Mouse (Mus musculus) liver, embryonic 14.5 days (tissue): Measurements from ENCODE around the gene Vamp3. TPM values are rescaled to one million over a fixed set of nuclear protein-coding genes. Genes with fewer than 3 reads are reported as not detected.

ENCODE experiments used
- ATAC-seq: fragments of 200-750 bp; cut with Nextera tagmentation; 2 replicates; pipeline ENCODE4 v1.8.0; 2017; ENCODE audit warnings: moderate number of reproducible peaks, mild to moderate bottlenecking, moderate library complexity; ENCODE audit not compliant: insufficient read depth
- DNase-seq, 3 experiments: peaks; one replicate each; pipeline ENCODE4 v3.0.0-alpha.2; 2012 to 2013; ENCODE audit warnings: low read depth in 3 of 3, low spot score in 3 of 3
- H3K27ac ChIP-seq: fragments of 300-500 bp; sonication (generic); 2 replicates; pipeline ENCODE4 v1.5.1; 2014; ENCODE audit warnings: moderate library complexity, mild to moderate bottlenecking, control low read depth, inconsistent platforms
- H3K27me3 ChIP-seq: fragments of 300-500 bp; sonication (generic); 2 replicates; pipeline ENCODE4 v1.6.1; 2014; ENCODE audit warnings: mild to moderate bottlenecking, low read length, moderate library complexity; ENCODE audit not compliant: control insufficient read depth, insufficient read depth
- H3K36me3 ChIP-seq: fragments of 300-500 bp; sonication (generic); replicated peaks from 2 replicates; pipeline ENCODE4 v1.6.1; 2014; ENCODE audit warnings: low read depth; ENCODE audit not compliant: control insufficient read depth, insufficient read depth
- H3K4me1 ChIP-seq, 2 experiments: fragments of 200-500 bp in 1 of 2; fragments of 300-500 bp in 1 of 2; sonication (generic) in 1 of 2; replicated peaks; 2 replicates each; pipeline ENCODE4 v1.6.1; 2012 to 2014; ENCODE audit warnings: antibody characterized with exemption in 1 of 2, inconsistent platforms in 1 of 2, low read length in 1 of 2; ENCODE audit not compliant: control insufficient read depth in 2 of 2, insufficient read depth in 2 of 2
- H3K4me2 ChIP-seq: fragments of 300-500 bp; sonication (generic); 2 replicates; pipeline ENCODE4 v1.6.1; 2014; ENCODE audit warnings: low read depth, mild to moderate bottlenecking, control low read depth, moderate library complexity
- H3K4me3 ChIP-seq, 2 experiments: fragments of 200-500 bp in 1 of 2; fragments of 300-500 bp in 1 of 2; sonication (generic) in 1 of 2; 2 replicates each; pipeline ENCODE4 v1.5.1; 2012 to 2014; ENCODE audit warnings: low read depth in 2 of 2, low read length in 2 of 2, mild to moderate bottlenecking in 2 of 2, control low read depth in 1 of 2, inconsistent platforms in 1 of 2, moderate library complexity in 1 of 2; ENCODE audit not compliant: insufficient read depth in 1 of 2
- H3K9ac ChIP-seq: fragments of 300-500 bp; sonication (generic); replicated peaks from 2 replicates; pipeline ENCODE4 v1.6.1; 2014; ENCODE audit warnings: mild to moderate bottlenecking, control low read depth, moderate library complexity
- H3K9me3 ChIP-seq: fragments of 300-500 bp; sonication (generic); 2 replicates; pipeline ENCODE4 v1.6.1; 2016; ENCODE audit warnings: low read length, mixed read lengths; ENCODE audit not compliant: control insufficient read depth
- CTCF ChIP-seq: IDR thresholded peaks from 2 replicates; pipeline ENCODE4 v1.5.1; 2016; ENCODE audit warnings: antibody characterized with exemption, low read depth, control low read depth
- EP300 ChIP-seq: IDR thresholded peaks from 2 replicates; pipeline ENCODE4 v1.6.1; 2016; ENCODE audit warnings: antibody characterized with exemption, low read depth
- WGBS: fragments of 180-500 bp; shearing (Covaris S2); extraction: QIAGEN DNeasy Blood & Tissue Kit; methylation state at CpG from one replicate; pipeline ENCODE4 v1.1.7; 2014; ENCODE audit not compliant: insufficient replicate concordance; 5-methylcytosine and 5-hydroxymethylcytosine counted together
- polyA plus RNA-seq, 2 experiments: library from polyadenylated mRNA; depleted of rRNA in 1 of 2; stranded (reverse) in 1 of 2; unstranded in 1 of 2; fragments of >200 nt; fragmentation: Nextera tagmentation in 1 of 2; extraction: Ambion mirVana in 1 of 2; gene quantifications; 2 replicates each; pipeline versions ENCODE4 v1.2.1 to v1.2.3; 2012 to 2014

Gene Vamp3
- polyA plus RNA-seq, 2 experiments = 11.0 to 24.7 TPM

GRCm38 (mm10) chr4:151043281-151043680, 14.5 kb downstream of the Vamp3 start:
- TF ChIP-seq EP300 (no peak), CTCF (no peak)
- peak overlapping the region in 1 of 2 experiments; percentile 62; a peak in 2 of 4 replicates for H3K4me3 ChIP-seq
- H3K4me1 ChIP-seq = peaks cover 3 to 13% of the 10 kb centered on the region in 2 experiments; a peak in 3 of 4 replicates
- H3K36me3 ChIP-seq = peaks cover 6% of the 10 kb centered on the region
- no peak for ATAC-seq
- H3K9me3 ChIP-seq = no peaks in the 10 kb centered on the region
- H3K9ac ChIP-seq = no peak overlapping the region; the same call in 1 of the 2 replicates
- DNase-seq = no peak
- no peaks in the 10 kb centered on the region for H3K27me3 ChIP-seq
- 55% methylated on average over 5 of the region's 5 CpGs for WGBS
- no peak overlapping the region for H3K27ac ChIP-seq
- peak overlapping the region; percentile 99 for H3K4me2 ChIP-seq

GRCm38 (mm10) chr4:151041506-151041905, 16.3 kb downstream of the Vamp3 start:
- WGBS = 75% methylated on average over 5 of the region's 5 CpGs
- Histone ChIP-seq H3K36me3 (0 out of 2 replicates have a peak, but pooled peaks cover 2% of the 10 kb centered on the region), H3K4me3 (no peak overlapping the region), H3K4me1 (peaks cover 3 to 13% of the 10 kb centered on the region in 2 experiments; a peak in 3 of 4 replicates), H3K27ac (no peak overlapping the region), H3K4me2 (no peak overlapping the region), H3K27me3 (no peaks in the 10 kb centered on the region), H3K9ac (no peak overlapping the region), H3K9me3 (no peaks in the 10 kb centered on the region)
- TF ChIP-seq CTCF (no peak), EP300 (no peak)
- ATAC-seq (no peak), DNase-seq (no peak)

GRCm38 (mm10) chr4:151037800-151038199, 20.0 kb downstream of the Vamp3 start:
- no peak overlapping the region for H3K4me3 ChIP-seq
- no peak overlapping the region for H3K27ac ChIP-seq
- WGBS = 78% methylated on average over 11 of the region's 11 CpGs
- TF ChIP-seq EP300 (no peak), CTCF (no peak)
- no peaks in the 10 kb centered on the region for H3K9me3 ChIP-seq
- no peaks in the 10 kb centered on the region for H3K27me3 ChIP-seq
- H3K4me2 ChIP-seq = no peak overlapping the region
- H3K36me3 ChIP-seq = no peaks in the 10 kb centered on the region
- ATAC-seq = no peak
- no peak for DNase-seq
- no peak overlapping the region for H3K9ac ChIP-seq
- no peaks in the 10 kb centered on the region for H3K4me1 ChIP-seq

GRCm38 (mm10) chr4:151036521-151036920, 21.2 kb downstream of the Vamp3 start:
- no peaks in the 10 kb centered on the region for H3K4me1 ChIP-seq
- H3K9me3 ChIP-seq = no peaks in the 10 kb centered on the region
- no peak overlapping the region for H3K9ac ChIP-seq
- 75% methylated on average over 7 of the region's 7 CpGs for WGBS
- no peak overlapping the region for H3K4me3 ChIP-seq
- no peak for ATAC-seq
- H3K27ac ChIP-seq = no peak overlapping the region
- DNase-seq = no peak
- no peak for TF ChIP-seq CTCF
- H3K4me2 ChIP-seq = no peak overlapping the region
- no peaks in the 10 kb centered on the region for H3K36me3 ChIP-seq
- no peaks in the 10 kb centered on the region for H3K27me3 ChIP-seq

- TF ChIP-seq CTCF = peak; percentile 82
- no peak for TF ChIP-seq EP300
- no peak for DNase-seq
Measured at GRCm38 (mm10) chr4:151027001-151027400, 30.8 kb downstream of the Vamp3 start.

More at GRCm38 (mm10) chr4:151027001-151027400, 30.8 kb downstream of the Vamp3 start:
- no peaks in the 10 kb centered on the region for H3K36me3 ChIP-seq
- no peak; the same call in 1 of the 2 replicates for ATAC-seq
- 54% methylated on average over 6 of the region's 6 CpGs for WGBS
- peaks cover 0 to 3% of the 10 kb centered on the region in 2 experiments; a peak in 1 of 4 replicates for H3K4me1 ChIP-seq
- H3K4me2 ChIP-seq = no peak overlapping the region
- H3K27me3 ChIP-seq = no peaks in the 10 kb centered on the region
- no peak overlapping the region for H3K4me3 ChIP-seq
- no peaks in the 10 kb centered on the region for H3K9me3 ChIP-seq
- no peak overlapping the region for H3K27ac ChIP-seq
- no peak overlapping the region for H3K9ac ChIP-seq
